Mouse (Mus musculus): ENCODE measurements around the gene Proser3. TPM values are rescaled to one million over a fixed set of nuclear protein-coding genes. Genes with fewer than 3 reads are reported as not detected.
A peak's percentile ranks its signal among the peaks of the same experiment; 100 is the strongest.

Gene Proser3
- total RNA-seq, 2 experiments from 2014 or later = 2.9 to 3.4 TPM

DNA sequence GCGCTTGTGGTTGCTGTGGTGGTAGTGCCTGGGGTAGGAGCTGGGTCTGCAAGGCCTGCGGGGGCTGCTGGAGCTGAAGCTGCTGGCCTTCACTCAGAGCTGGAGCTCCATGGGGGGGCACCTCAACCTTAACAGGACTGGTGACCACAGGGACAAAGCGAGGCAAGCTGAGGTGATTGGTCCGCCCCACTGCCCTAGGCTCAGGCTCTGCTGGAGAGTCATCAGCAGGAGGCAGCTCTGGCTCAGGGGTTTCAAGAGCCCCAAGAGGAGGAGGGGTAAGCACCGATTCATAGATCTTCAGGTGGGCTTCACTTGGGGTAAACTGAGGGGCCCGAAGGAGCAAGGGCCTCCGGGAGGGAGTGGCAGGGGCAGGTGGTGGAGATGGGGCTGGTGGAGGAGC, 33.1 kb upstream of the Proser3 start:
- no peak for DNase-seq (ENCODE audit: extremely low spot score in 1 of 2, low spot score in 2 of 2)
- intact Hi-C loops (cut with DNase I) = no loop called here

DNA sequence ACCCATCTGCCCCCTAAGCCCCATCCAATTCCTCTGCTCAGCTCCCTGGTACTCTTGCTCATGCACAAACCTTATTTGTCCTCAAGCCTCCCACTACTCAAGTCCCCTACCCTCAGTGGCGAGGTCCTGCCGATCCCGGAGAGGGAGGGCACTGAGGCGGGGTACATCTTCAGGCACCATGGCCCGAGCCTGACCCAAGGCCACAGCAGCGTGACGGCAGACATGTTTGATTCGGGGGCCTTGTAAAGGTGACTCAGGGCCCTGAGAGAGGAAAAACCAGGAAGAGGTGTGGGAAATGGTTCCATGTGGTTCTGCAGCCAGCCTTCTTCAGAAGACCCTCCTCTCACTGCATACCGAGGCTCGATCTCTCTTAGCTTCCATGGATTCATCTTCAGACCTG, 32.2 kb upstream of the Proser3 start:
- no peak for DNase-seq (ENCODE audit: extremely low spot score in 1 of 2, low spot score in 2 of 2)
- intact Hi-C loops (cut with DNase I) = no loop called here

DNA sequence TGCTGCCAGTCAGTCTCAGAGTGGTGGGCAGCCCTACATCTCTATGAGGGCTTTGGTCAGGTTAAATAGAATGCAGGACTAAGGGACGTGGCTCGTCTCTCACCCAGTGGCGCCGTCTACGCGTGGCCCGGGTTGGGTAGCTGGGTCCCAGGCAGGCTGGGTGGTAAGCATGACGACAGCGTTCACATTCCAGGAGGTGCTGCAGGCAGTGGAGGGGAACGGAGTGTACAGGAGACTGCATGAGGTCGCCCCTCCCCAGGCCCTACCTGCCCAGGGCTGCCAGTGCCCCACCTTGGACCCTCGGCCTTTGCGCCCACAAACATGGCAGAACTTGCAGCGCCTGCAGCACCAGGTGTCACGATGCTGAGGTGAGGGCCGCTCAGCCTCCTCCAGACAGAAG, 29.4 kb upstream of the Proser3 start:
- DNase-seq (ENCODE audit: extremely low spot score in 1 of 2, low spot score in 2 of 2) = no peak
- intact Hi-C loops (cut with DNase I) = no loop called here

DNA sequence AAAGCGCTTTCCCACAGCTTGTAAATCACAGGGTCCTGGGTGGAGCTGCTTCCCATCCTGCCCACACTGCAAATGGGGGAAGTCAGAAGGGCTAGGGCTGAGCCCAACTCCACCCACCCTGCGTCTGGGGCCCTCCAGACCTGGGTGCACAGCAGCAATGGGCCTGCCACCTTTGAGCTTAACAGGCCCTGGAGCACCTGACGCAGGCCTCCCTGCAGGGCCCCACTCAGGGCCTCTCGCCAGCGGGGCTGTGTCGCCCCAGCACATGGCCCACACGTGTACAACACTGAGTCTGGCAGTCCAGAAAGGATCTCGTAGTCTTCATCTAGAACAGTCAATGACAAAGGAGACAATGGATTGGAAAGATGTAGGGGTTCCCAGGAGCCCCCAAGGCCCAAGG, 27.9 kb upstream of the Proser3 start:
- DNase-seq (ENCODE audit: extremely low spot score in 1 of 2, low spot score in 2 of 2) = no peak
- intact Hi-C loops (cut with DNase I) = no loop called here

DNA sequence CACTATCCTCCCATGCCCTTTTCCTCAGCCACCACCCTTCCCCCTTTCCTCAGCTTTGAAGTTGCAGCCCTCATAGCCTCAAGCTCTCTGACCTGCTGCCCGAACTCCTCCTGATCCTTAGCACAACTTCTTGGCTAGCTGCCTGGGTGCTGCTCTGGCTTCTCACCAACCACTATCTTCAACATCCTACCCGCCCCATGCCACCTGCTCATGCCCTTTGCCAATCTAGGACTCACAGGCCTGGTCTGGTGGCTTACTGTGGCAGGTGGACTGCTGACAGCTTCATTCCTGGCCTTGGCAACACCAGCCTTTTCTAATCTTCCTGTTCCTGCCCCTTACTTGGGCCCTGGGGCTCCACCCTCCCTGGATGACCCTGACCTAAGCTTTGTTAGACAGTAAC, 20.9 kb upstream of the Proser3 start:
- intact Hi-C loops (cut with DNase I) = no loop called here
- no peak for DNase-seq (ENCODE audit: extremely low spot score in 1 of 2, low spot score in 2 of 2)

DNA sequence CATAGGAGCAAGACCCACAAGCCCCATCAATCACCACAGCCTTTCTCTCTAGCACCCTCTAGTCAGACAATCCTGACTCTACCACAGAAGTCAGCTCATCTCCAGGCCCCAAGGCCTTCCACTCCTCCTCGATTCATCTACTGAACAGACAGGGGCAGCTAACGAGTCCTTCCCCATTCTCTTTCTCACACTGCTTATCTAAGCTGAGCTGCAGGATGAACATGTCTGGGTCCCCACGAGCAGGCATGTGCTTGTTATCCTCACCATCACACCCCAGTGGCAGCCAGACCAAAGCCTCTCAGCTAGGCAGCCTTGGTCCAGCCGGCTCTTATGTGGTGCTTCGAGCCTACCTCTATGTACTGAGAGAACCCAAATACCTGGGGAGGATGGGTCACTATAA, 20.3 kb upstream of the Proser3 start:
- intact Hi-C loops (cut with DNase I) = no loop called here
- DNase-seq (ENCODE audit: extremely low spot score in 1 of 2, low spot score in 2 of 2) = no peak

DNA sequence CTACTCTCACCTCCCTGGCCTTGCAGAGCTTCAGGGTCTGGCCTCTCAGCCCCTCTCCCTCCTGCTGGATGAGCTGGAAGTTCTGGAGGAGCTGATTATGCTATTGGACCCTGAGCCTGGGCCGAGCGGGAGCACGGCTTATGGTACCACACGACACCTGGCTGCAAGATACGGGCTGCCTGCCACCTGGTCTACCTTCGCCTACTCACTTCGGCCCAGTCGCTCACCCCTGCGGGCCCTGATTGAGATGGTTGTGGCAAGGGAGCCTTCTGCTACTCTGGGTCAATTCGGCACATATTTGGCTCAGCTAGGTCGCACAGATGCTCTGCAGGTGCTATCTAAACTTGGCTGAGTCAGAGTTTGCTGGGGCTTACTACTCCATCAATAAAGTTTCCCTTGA, 15.5 kb upstream of the Proser3 start:
- intact Hi-C loops (cut with DNase I) = no loop called here
- no peak for DNase-seq (ENCODE audit: extremely low spot score in 1 of 2, low spot score in 2 of 2)

DNA sequence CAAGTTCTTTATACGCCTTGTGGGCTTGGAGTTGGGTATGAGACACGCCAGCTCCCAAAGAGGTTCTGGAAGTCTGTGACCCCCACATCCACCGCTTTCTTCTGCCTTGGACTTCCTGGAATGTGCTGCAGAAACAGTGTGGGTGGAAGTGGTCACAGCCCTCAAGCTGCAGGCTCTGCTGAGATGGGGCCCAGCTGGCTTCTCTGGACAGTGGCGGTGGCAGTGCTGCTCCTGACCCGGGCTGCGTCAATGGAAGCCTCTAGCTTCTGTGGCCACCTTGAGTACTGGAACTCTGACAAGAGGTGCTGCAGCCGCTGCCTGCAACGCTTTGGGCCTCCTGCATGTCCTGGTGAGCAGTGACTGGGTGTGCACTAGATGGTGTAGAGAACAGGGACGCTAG, 13.9 kb upstream of the Proser3 start:
- intact Hi-C loops (cut with DNase I) = no loop called here
- no peak for DNase-seq (ENCODE audit: extremely low spot score in 1 of 2, low spot score in 2 of 2)

DNA sequence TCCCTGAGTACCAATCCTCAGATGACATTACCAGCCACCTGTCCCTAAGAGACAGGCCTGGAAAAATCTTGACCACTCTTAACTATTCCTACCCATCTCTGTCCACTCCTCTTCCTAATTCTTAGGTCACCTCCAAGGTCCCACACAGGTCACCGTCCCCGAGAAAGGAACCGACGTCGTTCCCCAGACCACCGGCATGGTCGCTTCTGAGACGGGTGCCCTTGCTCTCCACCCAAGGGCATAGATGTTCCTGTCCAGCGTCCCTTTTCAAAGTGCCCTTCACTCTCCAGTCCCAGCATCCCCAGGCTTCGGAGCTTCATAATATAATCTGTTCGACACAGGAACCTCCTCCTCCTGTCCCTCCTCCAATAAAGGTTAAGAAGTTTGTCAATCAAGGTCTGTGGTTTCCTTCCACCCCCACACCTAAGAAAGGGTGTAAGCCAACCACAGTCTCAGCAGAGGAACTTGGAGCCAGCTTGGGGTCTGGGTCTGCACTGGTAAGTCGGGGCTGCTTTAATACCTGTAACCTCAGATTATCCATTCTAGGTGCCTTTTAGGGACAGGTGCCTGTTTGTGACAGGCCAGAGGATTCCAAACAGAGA, 13.0 kb upstream of the Proser3 start, which contains the start of gene Igflr1:
Igflr1 (plus strand) TSS at position 458 of the 602 bp plus-strand sequence.
- intact Hi-C loops (cut with DNase I) = no loop called here
- DNase-seq (ENCODE audit: extremely low spot score in 1 of 2, low spot score in 2 of 2) = no peak

DNA sequence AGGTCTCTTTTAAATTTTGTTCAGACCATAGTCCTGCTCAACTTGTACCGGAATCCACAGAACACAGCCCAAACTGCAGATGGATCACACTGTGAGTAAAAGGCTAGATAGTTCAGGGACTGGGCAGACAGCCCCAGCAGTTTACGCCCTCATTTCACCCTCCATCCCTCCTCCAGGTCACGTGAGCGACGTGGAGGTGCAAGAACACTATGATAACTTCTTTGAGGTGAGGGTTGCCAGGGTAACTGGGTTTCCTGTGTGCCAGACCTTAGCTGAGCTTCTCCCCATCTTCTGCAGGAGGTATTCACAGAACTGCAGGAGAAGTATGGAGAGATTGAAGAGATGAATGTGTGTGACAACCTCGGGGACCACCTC, 11.8 kb upstream of the Proser3 start:
- intact Hi-C loops (cut with DNase I) = no loop called here
- no peak for DNase-seq (ENCODE audit: extremely low spot score in 1 of 2, low spot score in 2 of 2)

DNA sequence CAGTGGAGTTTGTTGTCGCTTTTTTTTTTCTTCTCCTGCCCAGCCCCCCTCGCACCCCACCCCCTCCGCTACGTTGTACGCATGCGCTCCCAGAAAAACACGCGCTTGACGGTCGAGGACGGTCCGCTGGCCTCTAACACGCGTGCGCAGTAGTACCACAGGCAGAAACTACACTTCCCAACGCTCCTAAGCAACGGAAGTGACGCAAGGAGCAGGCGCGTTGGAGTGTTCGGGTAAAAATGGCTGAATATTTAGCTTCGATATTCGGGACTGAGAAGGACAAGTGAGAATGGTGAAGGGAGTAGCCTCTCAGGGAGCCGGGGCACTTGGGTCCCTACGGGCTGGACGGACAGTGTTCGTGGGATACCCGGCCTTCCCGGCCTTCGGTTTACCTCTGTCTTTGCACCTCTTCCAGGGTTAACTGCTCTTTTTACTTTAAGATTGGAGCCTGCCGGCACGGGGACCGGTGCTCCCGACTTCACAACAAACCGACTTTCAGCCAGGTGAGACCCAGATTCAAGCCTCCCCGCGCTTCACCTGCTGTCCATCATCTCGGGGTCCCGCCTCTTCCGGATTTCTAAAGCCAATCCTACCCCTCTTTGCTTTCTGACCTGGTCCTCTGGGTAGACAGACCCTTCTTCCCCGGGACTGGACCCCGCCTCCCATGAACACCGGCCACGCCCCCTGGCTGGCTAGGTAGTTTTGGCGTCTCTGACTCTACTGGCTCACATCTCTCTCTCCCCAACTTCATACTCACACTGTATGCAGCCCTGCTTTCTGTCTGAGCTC, 11.2 kb upstream of the Proser3 start, which contains the start of the genes U2af1l4, Gm49396 and Psenen:
U2af1l4 (plus strand) TSS at position 185 of the 789 bp plus-strand sequence.
Gm49396 (plus strand) TSS at position 228 of the 789 bp plus-strand sequence.
Psenen (minus strand) TSS at position 511 of the 789 bp plus-strand sequence.
- DNase-seq (ENCODE audit: extremely low spot score in 1 of 2, low spot score in 2 of 2) = peak; percentile 96 to 98
- intact Hi-C loops (cut with DNase I) = no loop called here

DNA sequence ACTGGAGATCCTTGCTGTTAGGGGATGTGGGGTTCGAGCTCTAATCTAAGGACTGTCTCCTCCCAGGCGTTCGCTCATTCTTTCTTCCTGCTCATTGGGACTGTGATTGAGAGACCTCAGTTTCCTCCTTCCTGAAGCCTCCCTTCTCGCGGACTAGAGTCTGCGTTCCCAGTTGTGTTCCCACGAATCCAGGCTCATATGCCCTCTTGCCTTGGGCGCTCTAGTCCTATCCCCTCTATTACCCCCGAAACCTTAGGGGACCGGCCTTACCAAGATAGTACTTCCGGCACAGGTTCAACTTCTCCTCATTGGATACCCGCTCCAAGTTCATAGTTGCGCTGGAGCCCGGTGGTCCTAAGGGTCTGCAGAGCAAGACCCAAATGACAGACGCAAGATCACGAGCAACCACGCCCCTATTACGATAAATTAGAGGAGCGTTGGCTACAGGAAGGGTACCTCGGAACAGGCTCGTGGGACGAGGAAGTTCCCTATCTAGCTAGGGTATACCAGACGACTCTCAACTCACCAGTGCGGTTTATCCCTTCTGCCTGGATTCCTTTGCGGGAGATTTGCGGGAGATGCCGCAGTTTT, 10.5 kb upstream of the Proser3 start:
- DNase-seq (ENCODE audit: extremely low spot score in 1 of 2, low spot score in 2 of 2) = peak in 1 of 2 experiments; percentile 37
- intact Hi-C loops (cut with DNase I) = no loop called here

DNA sequence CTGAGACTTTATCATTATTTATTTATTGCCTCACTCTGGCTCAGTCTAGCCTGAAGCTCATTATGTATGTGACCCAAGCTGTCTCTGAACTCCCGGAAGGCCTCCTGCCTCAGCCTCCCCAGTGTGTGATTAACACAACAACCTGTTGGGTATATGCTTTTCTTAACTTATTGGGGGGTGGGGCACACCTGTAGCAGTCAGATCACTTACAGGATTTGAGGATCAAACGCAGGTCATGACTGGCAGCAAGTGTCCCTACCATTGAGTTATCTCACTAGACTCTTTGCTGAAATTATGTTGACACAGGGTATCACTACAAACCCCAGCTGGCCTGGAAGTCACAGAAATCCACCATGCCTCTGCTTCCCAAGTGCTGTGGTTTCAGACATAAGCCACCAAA, 8.2 kb upstream of the Proser3 start:
- intact Hi-C loops (cut with DNase I) = no loop called here
- no peak for DNase-seq (ENCODE audit: extremely low spot score in 1 of 2, low spot score in 2 of 2)

DNA sequence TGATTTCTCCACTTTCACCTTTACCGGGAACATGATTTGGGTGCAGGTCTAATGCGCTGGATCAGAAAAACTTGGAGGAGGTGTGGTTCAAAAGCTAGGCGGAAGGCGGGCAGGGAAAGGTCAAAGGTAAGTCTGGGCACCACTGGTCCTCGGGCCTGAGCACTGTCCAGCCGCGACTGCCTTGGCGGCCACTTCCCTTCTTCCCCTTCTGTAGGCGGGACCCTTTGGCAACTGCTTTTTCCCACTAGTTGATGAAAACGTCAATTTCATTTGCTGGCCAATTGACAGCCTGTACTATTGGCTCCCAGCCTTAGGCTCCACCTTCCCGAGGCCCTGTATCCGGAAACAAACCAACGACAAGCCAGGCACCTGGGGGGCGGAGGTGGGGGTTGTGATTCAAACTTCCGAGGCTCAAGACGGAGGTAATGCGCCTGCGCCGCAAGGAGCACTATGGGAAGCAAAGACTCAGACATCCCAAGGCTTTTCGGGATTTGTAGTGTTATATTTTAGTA, 7.4 kb upstream of the Proser3 start, which contains the start of gene Lin37:
Lin37 (minus strand) TSS at position 396 of the 512 bp plus-strand sequence.
- DNase-seq (ENCODE audit: extremely low spot score in 1 of 2, low spot score in 2 of 2) = peak; percentile 98 to 99
- intact Hi-C loops (cut with DNase I) = no loop called here

DNA sequence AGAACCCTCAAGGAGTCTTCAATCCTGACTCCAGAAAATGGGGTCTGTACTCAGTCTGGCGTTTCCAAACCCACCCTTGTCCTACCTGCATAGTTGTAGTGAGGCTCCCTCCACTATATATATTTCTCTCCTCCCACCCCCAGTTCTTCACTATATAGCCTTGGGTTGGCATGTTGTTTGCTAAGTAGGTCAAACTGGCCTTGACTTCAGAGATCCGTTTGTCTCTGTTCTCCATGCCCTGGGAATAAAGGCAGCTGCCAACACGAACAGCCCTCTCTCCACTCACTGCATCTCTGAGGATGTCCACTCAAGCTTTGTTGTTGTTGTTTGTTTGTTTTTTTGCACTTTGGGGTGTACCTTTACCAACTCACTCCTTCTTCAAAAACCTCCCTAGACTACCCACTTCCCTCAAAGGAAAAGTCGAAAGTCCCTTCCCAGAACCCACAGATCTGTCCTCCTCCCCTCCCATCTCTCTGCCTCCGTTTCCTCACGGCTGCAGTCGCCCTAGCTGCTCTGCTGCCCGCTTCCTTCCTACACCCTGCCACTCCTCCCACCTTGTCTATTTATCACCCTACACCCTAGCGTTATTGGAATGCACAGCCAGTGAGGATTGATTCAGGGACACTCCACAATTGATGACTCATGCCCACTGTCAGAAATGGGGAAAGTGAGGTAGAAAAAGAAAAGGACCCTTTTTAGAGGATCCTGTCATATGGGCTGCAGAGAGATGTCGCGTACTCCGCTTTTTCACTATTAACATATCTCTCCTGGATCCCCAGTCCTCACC, 6.8 kb upstream of the Proser3 start:
- intact Hi-C loops (cut with DNase I) = no loop called here
- DNase-seq (ENCODE audit: extremely low spot score in 1 of 2, low spot score in 2 of 2) = no peak

DNA sequence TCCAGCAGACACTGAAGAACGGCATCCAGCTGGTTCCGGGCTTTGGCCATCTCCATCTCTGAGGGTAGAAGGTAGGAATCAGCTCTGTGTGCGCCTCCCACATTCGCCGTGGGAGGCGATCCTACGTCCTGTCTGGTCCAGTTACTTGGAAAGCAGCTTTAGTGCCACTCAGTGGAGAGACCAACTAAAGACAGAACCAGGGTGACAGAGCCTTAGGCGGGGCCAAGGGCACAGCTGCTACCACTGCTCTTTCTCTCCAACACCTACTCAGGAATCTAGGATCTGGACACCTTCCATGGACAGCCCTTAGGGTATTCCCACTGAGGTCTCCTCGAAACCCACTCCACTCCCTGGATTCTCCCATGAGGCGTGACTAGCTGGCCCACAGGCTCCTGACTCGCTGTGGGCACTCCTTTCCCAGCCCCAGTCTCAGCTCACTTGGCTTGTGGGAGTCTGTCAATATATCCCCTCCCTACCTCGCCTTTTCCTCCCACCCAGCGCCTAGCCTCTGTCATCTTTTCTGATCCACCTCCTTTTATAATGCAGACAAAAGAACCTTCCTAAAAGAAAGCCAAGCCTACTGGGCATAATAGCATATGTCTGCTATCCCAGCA, 5.9 kb upstream of the Proser3 start:
- intact Hi-C loops (cut with DNase I) = no loop called here
- DNase-seq (ENCODE audit: extremely low spot score in 1 of 2, low spot score in 2 of 2) = no peak

DNA sequence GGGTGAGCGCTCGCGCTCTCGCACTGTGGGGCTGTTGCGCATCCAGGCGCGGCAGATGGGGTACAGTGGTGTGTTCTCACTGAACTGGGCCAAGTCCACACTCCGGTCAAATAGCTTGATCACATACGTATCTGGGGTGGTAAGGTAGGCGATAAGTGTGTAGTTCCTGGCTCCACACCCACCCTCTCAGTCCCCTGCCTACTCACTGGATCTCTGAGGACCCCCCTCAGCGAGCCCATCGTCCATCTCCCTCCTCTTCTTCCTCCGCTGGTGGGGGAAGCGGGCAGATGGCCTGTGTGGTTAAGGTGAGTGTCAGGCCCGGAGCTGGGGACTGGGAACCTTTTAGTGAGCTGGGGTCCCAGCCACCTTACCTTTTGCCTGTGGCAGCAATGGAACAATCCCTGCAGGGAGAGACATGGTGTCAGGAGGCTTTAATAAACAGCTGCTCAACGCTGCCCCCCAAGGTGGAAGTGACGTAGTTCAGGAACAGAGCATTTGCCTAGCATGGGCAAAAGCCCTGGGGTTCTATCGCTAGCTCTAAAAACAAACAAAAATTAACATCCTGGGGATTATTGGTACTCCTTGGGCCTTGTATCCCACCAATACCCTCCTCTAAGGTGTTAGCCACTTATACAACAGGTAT, 4.9 kb upstream of the Proser3 start:
- DNase-seq (ENCODE audit: extremely low spot score in 1 of 2, low spot score in 2 of 2) = peak in 1 of 2 experiments; percentile 44
- intact Hi-C loops (cut with DNase I) = no loop called here

Measured in left cerebral cortex, postnatal 10 days (tissue).